Mouse (Mus musculus): ENCODE measurements at regions not wholly inside any gene's neighbourhood (a gene's known extent, or its start where the extent isn't known, plus 50 kb on each side); places are given as distances from the start of the nearest gene placed in this dataset.

DNA sequence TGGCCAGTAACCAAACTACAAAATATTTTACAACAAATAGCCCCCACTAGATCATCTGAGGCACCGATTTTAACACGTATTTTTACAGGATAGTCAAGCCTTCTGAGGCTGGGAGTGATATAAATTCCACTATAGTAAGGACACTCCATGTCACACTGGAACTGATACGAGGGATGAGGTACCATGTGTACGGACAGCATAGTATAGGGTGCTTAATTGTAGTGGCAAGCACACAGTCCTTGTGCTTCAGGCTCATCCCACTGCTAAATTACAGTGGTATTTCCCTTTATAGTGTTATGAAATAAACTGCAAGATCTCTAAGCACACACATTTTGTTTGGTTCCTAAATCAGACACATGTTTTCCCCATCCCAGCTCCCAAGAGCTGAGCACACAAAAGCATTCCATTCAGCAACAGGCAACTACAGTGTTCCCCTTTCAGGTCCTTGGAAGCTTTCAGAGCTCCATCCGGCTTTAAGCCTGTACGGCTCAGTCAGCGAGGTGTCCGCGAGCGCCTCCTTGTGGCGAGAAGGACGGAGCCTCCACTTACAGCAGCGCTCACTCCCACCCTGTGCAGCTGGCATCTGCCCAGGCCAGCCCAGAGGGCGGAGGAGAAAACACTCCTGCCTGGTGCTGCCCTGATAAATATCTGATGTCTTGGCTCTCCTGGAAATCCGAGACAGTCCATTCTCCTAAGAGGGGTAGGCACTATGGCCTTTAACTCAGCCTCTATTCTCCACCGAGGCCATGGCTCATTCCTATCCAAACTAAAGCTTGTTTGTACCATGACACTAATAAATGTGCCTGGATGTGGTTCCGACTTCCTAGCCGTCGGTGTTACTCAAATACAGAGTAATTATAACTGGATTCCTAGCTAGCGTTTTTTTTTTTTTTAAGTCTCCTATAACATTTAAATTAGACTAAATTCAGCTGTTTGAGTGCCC lies 348.3 kb upstream of the G2e3 start:
- no peaks in the 10 kb centered on the region for H3K36me3 ChIP-seq (ENCODE audit: control insufficient read depth, insufficient read depth, low read length)
- no peaks in the 10 kb centered on the region for H3K27me3 ChIP-seq (ENCODE audit: control insufficient read depth, insufficient read depth, low read length)
- TF ChIP-seq CTCF (IDR thresholded peaks at IDR 0.05; ENCODE audit: borderline replicate concordance, control insufficient read depth, extremely low read depth, insufficient read depth, low read length, poor library complexity) (no peak), POLR2A (IDR thresholded peaks at IDR 0.05; ENCODE audit: control insufficient read depth, extremely low read depth, insufficient read depth, low read length, poor library complexity) (no peak)
- no peak overlapping the region for H3K27ac ChIP-seq (ENCODE audit: control insufficient read depth, insufficient read depth, low read length)
- 44% methylated on average over 20 of the region's 20 CpGs for WGBS
- H3K4me3 ChIP-seq (ENCODE audit: control insufficient read depth, insufficient read depth, low read length), result no peak overlapping the region
- DNase-seq, result peak; percentile 3
- H3K4me1 ChIP-seq (replicated peaks; ENCODE audit: control insufficient read depth, insufficient read depth, low read length), result no peaks in the 10 kb centered on the region

- no peak overlapping the region for H3K4me3 ChIP-seq (ENCODE audit: control insufficient read depth, insufficient read depth, low read length)
- TF ChIP-seq CTCF (IDR thresholded peaks at IDR 0.05; ENCODE audit: borderline replicate concordance, control insufficient read depth, extremely low read depth, insufficient read depth, low read length, poor library complexity) (no peak), POLR2A (IDR thresholded peaks at IDR 0.05; ENCODE audit: control insufficient read depth, extremely low read depth, insufficient read depth, low read length, poor library complexity) (no peak)
- H3K36me3 ChIP-seq (ENCODE audit: control insufficient read depth, insufficient read depth, low read length), result no peaks in the 10 kb centered on the region
- no peak overlapping the region for H3K27ac ChIP-seq (ENCODE audit: control insufficient read depth, insufficient read depth, low read length)
- WGBS, result 89% methylated on average over 1 of the region's 1 CpGs
- H3K27me3 ChIP-seq (ENCODE audit: control insufficient read depth, insufficient read depth, low read length), result no peaks in the 10 kb centered on the region
- no peaks in the 10 kb centered on the region for H3K4me1 ChIP-seq (replicated peaks; ENCODE audit: control insufficient read depth, insufficient read depth, low read length)
- no peak for DNase-seq
These were observed 346.8 kb upstream of the Prkd1 start for GRCm38 (mm10) chr12:50995664-50996063.

DNA sequence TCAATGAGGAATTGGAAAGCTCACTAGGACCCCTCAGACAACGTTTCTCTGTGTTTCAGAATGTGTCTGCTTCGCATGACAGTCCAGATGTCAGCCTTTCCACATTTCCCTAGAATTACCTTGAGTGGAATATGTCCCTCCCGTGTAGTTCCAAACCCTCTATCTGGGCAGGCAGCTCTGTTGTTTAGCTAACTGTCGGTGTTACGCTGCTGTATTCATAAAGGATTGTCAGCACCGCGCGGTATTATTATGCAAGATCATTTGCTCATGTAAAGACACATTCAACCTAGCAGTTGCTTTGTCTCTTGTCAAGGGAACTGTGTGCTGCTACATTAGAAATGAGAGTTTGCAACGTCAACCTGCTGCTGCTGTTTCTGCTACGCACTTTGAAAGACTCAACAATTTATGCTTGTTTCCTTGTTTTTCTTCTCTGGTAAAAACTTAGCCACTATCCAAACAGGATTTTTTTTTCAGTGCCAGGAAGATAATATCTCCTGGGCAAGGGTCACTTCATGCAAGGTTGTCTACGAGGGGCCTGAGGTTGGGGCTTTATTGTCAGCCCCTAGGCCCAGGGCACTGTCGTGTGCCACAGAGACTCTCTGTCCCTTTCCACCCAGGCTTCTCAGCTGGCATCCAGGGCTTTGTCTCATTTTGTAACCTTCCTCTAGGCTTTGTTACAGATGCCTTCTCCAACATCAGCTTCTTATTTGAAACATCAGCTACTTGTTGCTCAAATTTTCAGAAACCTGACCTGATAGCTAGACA lies 340.8 kb upstream of the Prkd1 start:
- no peak for TF ChIP-seq CTCF (IDR thresholded peaks at IDR 0.05; ENCODE audit: borderline replicate concordance, control insufficient read depth, extremely low read depth, insufficient read depth, low read length, poor library complexity)
- TF ChIP-seq POLR2A (IDR thresholded peaks at IDR 0.05; ENCODE audit: control insufficient read depth, extremely low read depth, insufficient read depth, low read length, poor library complexity), result no peak
- no peaks in the 10 kb centered on the region for H3K4me1 ChIP-seq (replicated peaks; ENCODE audit: control insufficient read depth, insufficient read depth, low read length)
- DNase-seq, result no peak
- 88% methylated on average over 12 of the region's 12 CpGs for WGBS
- H3K27me3 ChIP-seq (ENCODE audit: control insufficient read depth, insufficient read depth, low read length), result no peaks in the 10 kb centered on the region
- no peak overlapping the region for H3K27ac ChIP-seq (ENCODE audit: control insufficient read depth, insufficient read depth, low read length)
- H3K36me3 ChIP-seq (ENCODE audit: control insufficient read depth, insufficient read depth, low read length), result no peaks in the 10 kb centered on the region
- H3K4me3 ChIP-seq (ENCODE audit: control insufficient read depth, insufficient read depth, low read length), result no peak overlapping the region

DNA sequence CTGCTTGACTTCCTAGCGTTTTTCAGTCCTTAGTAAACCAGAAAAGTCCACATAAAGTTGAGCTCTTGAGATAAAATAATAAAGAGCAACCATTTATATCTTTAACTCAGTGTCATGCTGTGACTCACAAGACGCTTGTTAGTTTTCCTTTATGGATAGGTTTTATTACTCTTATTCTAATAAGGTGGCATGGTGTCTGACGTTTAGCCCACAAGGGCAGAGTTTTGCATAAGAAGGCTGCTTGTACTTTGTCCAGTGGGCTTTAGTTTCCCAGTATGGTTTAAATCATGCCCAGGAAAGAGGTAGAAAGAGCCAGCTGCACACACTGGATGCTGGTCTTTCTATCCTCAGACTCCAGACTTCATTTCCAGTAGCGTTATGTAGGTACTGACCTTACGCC lies 332.4 kb upstream of the Prkd1 start:
- TF ChIP-seq POLR2A (IDR thresholded peaks at IDR 0.05; ENCODE audit: control insufficient read depth, extremely low read depth, insufficient read depth, low read length, poor library complexity), result no peak
- no peak for TF ChIP-seq CTCF (IDR thresholded peaks at IDR 0.05; ENCODE audit: borderline replicate concordance, control insufficient read depth, extremely low read depth, insufficient read depth, low read length, poor library complexity)
- Histone ChIP-seq H3K4me1 (replicated peaks; ENCODE audit: control insufficient read depth, insufficient read depth, low read length) (no peaks in the 10 kb centered on the region), H3K4me3 (ENCODE audit: control insufficient read depth, insufficient read depth, low read length) (no peak overlapping the region), H3K27ac (ENCODE audit: control insufficient read depth, insufficient read depth, low read length) (no peak overlapping the region), H3K36me3 (ENCODE audit: control insufficient read depth, insufficient read depth, low read length) (no peaks in the 10 kb centered on the region), H3K27me3 (ENCODE audit: control insufficient read depth, insufficient read depth, low read length) (no peaks in the 10 kb centered on the region)
- DNase-seq, result no peak
- 93% methylated on average over 5 of the region's 5 CpGs for WGBS

DNA sequence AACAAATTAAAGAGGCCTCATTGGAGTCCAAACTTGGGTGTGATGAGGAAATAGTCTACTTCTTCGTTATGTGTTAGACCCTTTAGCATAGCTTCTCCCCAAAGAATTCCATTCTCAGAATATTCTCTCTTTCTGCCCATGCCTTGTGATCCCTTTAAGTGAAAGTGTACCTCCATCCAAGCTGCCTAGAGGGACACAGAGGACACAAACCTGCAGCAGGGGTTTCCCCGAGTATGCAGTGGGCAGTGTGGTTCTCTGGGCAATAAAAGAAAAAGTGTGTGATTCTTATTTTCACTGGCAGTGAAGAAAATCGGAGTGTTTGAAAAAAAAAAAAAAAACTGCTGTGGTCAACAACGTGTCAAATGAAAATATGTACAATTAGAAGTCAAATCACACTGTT lies 331.9 kb upstream of the Prkd1 start:
- H3K4me3 ChIP-seq (ENCODE audit: control insufficient read depth, insufficient read depth, low read length), result no peak overlapping the region
- no peaks in the 10 kb centered on the region for H3K36me3 ChIP-seq (ENCODE audit: control insufficient read depth, insufficient read depth, low read length)
- WGBS, result 81% methylated on average over 4 of the region's 4 CpGs
- TF ChIP-seq POLR2A (IDR thresholded peaks at IDR 0.05; ENCODE audit: control insufficient read depth, extremely low read depth, insufficient read depth, low read length, poor library complexity), result no peak
- TF ChIP-seq CTCF (IDR thresholded peaks at IDR 0.05; ENCODE audit: borderline replicate concordance, control insufficient read depth, extremely low read depth, insufficient read depth, low read length, poor library complexity), result no peak
- no peaks in the 10 kb centered on the region for H3K4me1 ChIP-seq (replicated peaks; ENCODE audit: control insufficient read depth, insufficient read depth, low read length)
- H3K27ac ChIP-seq (ENCODE audit: control insufficient read depth, insufficient read depth, low read length), result no peak overlapping the region
- DNase-seq, result no peak
- no peaks in the 10 kb centered on the region for H3K27me3 ChIP-seq (ENCODE audit: control insufficient read depth, insufficient read depth, low read length)

DNA sequence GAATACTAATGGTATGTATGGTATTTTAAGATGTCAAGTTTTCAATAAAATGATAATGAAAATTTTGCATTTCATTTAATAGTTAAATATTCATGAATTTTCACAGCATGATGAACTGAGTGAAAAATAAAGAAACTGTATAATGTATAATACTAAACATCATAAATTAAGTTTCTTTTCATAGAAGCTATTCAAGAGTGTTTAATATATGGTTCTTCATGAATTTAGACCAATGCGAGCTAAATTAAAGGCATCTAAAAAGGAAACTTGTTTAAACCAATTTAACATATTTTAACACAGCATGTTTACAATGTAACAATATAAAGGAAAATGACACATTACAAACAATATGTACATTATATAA lies 321.8 kb upstream of the Prkd1 start:
- no peak for DNase-seq
- no peaks in the 10 kb centered on the region for H3K36me3 ChIP-seq (ENCODE audit: control insufficient read depth, insufficient read depth, low read length)
- 96% methylated on average over 1 of the region's 1 CpGs for WGBS

More for the DNA sequence above, 321.8 kb upstream of the Prkd1 start:
- H3K4me1 ChIP-seq (replicated peaks; ENCODE audit: control insufficient read depth, insufficient read depth, low read length), result no peaks in the 10 kb centered on the region
- no peak for TF ChIP-seq CTCF (IDR thresholded peaks at IDR 0.05; ENCODE audit: borderline replicate concordance, control insufficient read depth, extremely low read depth, insufficient read depth, low read length, poor library complexity)
- TF ChIP-seq POLR2A (IDR thresholded peaks at IDR 0.05; ENCODE audit: control insufficient read depth, extremely low read depth, insufficient read depth, low read length, poor library complexity), result no peak
- H3K4me3 ChIP-seq (ENCODE audit: control insufficient read depth, insufficient read depth, low read length), result no peak overlapping the region
- no peaks in the 10 kb centered on the region for H3K27me3 ChIP-seq (ENCODE audit: control insufficient read depth, insufficient read depth, low read length)
- no peak overlapping the region for H3K27ac ChIP-seq (ENCODE audit: control insufficient read depth, insufficient read depth, low read length)
